Mouse (Mus musculus) kidney, adult 2 months (tissue): Measurements from ENCODE around the gene Elof1. TPM values are rescaled to one million over a fixed set of nuclear protein-coding genes. Genes with fewer than 3 reads are reported as not detected.
"Not testable (repeated sequence)": the region's sequence is repeated elsewhere in the genome, so short reads cannot be mapped to it uniquely, and the experiment has no call there.

ENCODE experiments used
- DNase-seq: peaks from one replicate; pipeline ENCODE4 v3.0.0; 2021
- H3K27ac ChIP-seq: fragments of 200-500 bp; 2 replicates; pipeline ENCODE4 v1.5.1; 2012; ENCODE audit warnings: low read depth, low read length, control low read depth, inconsistent platforms; ENCODE audit not compliant: insufficient read depth
- H3K27me3 ChIP-seq: fragments of 200-500 bp; replicated peaks from 2 replicates; pipeline ENCODE4 v1.6.1; 2012; ENCODE audit warnings: mild to moderate bottlenecking, moderate library complexity, low read length, inconsistent platforms; ENCODE audit not compliant: control insufficient read depth, insufficient read depth
- H3K36me3 ChIP-seq: fragments of 200-500 bp; 2 replicates; pipeline ENCODE4 v1.6.1; 2012; ENCODE audit warnings: mild to moderate bottlenecking, moderate library complexity, low read length, inconsistent platforms; ENCODE audit not compliant: control insufficient read depth, insufficient read depth
- H3K4me1 ChIP-seq: fragments of 200-500 bp; 2 replicates; pipeline ENCODE4 v1.6.1; 2011; ENCODE audit warnings: low read length; ENCODE audit not compliant: control insufficient read depth, insufficient read depth
- H3K4me3 ChIP-seq: fragments of 200-500 bp; 2 replicates; pipeline ENCODE4 v1.5.1; 2011; ENCODE audit warnings: mild to moderate bottlenecking, low read depth, low read length, control low read depth; ENCODE audit not compliant: insufficient read depth
- CTCF ChIP-seq: fragments of 200-500 bp; conservative IDR thresholded peaks from 2 replicates; pipeline ENCODE4 v1.5.1; 2011; ENCODE audit warnings: low read depth, mild to moderate bottlenecking, control low read depth, low read length, moderate library complexity, mixed read lengths; ENCODE audit not compliant: insufficient read depth, insufficient read length
- POLR2A ChIP-seq: fragments of 200-500 bp; IDR thresholded peaks from one replicate; pipeline ENCODE4 v1.6.1; 2011; ENCODE audit warnings: low read depth, low read length, control low read depth
- WGBS: fragments of 180-500 bp; shearing (Covaris S2); methylation state at CpG from one replicate; pipeline ENCODE4 v1.1.7; 2018; 5-methylcytosine and 5-hydroxymethylcytosine counted together
- polyA plus RNA-seq: library from polyadenylated mRNA; depleted of rRNA; stranded (reverse); fragments of >200 nt; gene quantifications from 2 replicates; pipeline ENCODE4 v1.2.3, GENCODE M21; 2012

Gene Elof1
- polyA plus RNA-seq, 1 experiment: 163 TPM

- no peak for DNase-seq
- 78% methylated on average over 34 of the region's 34 CpGs for WGBS
- TF ChIP-seq CTCF (no peak), POLR2A (no peak)
- H3K4me3 ChIP-seq: peak overlapping the region; percentile 91
- H3K4me1 ChIP-seq: 0 out of 2 replicates have a peak, but pooled peaks cover 2% of the 10 kb centered on the region
- no peaks in the 10 kb centered on the region for H3K27me3 ChIP-seq
- no peak overlapping the region for H3K27ac ChIP-seq
- H3K36me3 ChIP-seq: no peaks in the 10 kb centered on the region
Observed at GRCm38 (mm10) chr9:22157516-22158265, 40.7 kb upstream of the Elof1 start.

- H3K27ac ChIP-seq: peak within 1 kb of the TSS; percentile 94
- DNase-seq: peak; percentile 99
- no peaks in the 10 kb centered on the region for H3K27me3 ChIP-seq
- H3K4me1 ChIP-seq: 0 out of 2 replicates have a peak, but pooled peaks cover 2% of the 10 kb centered on the region
- H3K4me3 ChIP-seq: peak within 1 kb of the TSS; percentile 91
- TF ChIP-seq CTCF (peak; percentile 19; the same call in 1 of the 2 replicates), POLR2A (peak; percentile 71)
- no peaks in the 10 kb centered on the region for H3K36me3 ChIP-seq
- WGBS: under 1% methylated on average over 65 of the region's 65 CpGs
Observed at GRCm38 (mm10) chr9:22156497-22157245, 39.7 kb upstream of the Elof1 start, which contains the start of gene Pigyl. Gene Pigyl, plus strand, starts transcription at chr9:22156846.

GRCm38 (mm10) chr9:22155614-22156013 is 38.6 kb upstream of the Elof1 start:
- Histone ChIP-seq H3K36me3 (no peaks in the 10 kb centered on the region), H3K4me3 (no peak overlapping the region), H3K27ac (no peak overlapping the region), H3K27me3 (no peaks in the 10 kb centered on the region), H3K4me1 (peaks cover 5% of the 10 kb centered on the region; the same call in 1 of the 2 replicates)
- 11% methylated on average over 10 of the region's 10 CpGs for WGBS
- peak; percentile 79 for DNase-seq
- TF ChIP-seq CTCF (peak; percentile 63), POLR2A (no peak)

- Histone ChIP-seq H3K27me3 (no peaks in the 10 kb centered on the region), H3K4me1 (peaks cover 10% of the 10 kb centered on the region; the same call in 1 of the 2 replicates), H3K27ac (no peak overlapping the region), H3K36me3 (no peaks in the 10 kb centered on the region), H3K4me3 (no peak overlapping the region)
- no peak for TF ChIP-seq POLR2A
- TF ChIP-seq CTCF: no peak
- no peak for DNase-seq
- WGBS: 92% methylated on average over 3 of the region's 3 CpGs
Observed at GRCm38 (mm10) chr9:22153810-22154209, 36.8 kb upstream of the Elof1 start.

GRCm38 (mm10) chr9:22150946-22151345 is 34.0 kb upstream of the Elof1 start:
- H3K4me1 ChIP-seq: peaks cover 7% of the 10 kb centered on the region; the same call in 1 of the 2 replicates
- H3K27me3 ChIP-seq: no peaks in the 10 kb centered on the region
- no peak for TF ChIP-seq CTCF
- TF ChIP-seq POLR2A: no peak
- WGBS: 65% methylated on average over 2 of the region's 2 CpGs
- H3K27ac ChIP-seq: peak overlapping the region; percentile 42
- DNase-seq: no peak
- H3K4me3 ChIP-seq: no peak overlapping the region
- H3K36me3 ChIP-seq: no peaks in the 10 kb centered on the region

GRCm38 (mm10) chr9:22150249-22150693 is 33.3 kb upstream of the Elof1 start:
- H3K36me3 ChIP-seq, H3K4me3 ChIP-seq, H3K27me3 ChIP-seq, H3K4me1 ChIP-seq: not testable (repeated sequence)
- peak overlapping the region; percentile 78 for H3K27ac ChIP-seq
- peak; percentile 69 for DNase-seq
- 51% methylated on average over 7 of the region's 7 CpGs for WGBS

GRCm38 (mm10) chr9:22149426-22150248 is 32.7 kb upstream of the Elof1 start:
- DNase-seq: peak; percentile 82
- peak overlapping the region; percentile 78 for H3K27ac ChIP-seq
- peaks cover 7% of the 10 kb centered on the region; the same call in 1 of the 2 replicates for H3K4me1 ChIP-seq
- H3K36me3 ChIP-seq: no peaks in the 10 kb centered on the region
- 56% methylated on average over 20 of the region's 20 CpGs for WGBS
- H3K4me3 ChIP-seq: no peak overlapping the region
- no peaks in the 10 kb centered on the region for H3K27me3 ChIP-seq
- TF ChIP-seq CTCF (no peak), POLR2A (no peak)
